In the genomic region with DNA sequence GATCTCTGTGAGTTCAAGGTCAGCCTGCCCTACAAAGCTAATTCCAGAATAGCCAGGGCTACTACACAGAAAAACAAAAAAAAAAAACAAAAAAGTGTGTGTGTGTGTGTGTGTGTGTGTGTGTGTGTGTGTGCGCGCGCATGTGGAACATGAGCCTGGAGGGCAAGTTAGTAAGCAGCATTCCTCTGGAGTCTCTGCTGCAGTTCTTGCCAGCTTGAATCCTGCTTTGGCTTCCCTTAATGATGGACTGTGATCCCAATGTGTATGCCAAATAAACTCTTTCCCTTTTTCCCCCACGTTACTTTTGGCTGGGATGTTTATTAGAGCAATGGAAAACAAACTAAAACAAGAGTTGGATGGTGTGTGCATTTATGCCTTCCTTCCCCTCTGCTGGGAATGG, we compare ENCODE assay signal across 23 mouse cellular contexts. TPM values are rescaled to one million over a fixed set of nuclear protein-coding genes. Genes with fewer than 3 reads are reported as not detected.
DNase-seq lines count a peak whose midpoint lies in the region; ATAC-seq and TF ChIP-seq lines count a peak whose summit lies in the region.
"Had no signal": no experiment of that assay in that cellular context is flagged by ENCODE, and none has a peak within 500 bp of the region (broad histone marks: within the 10 kb centered on the region; RNA-seq: fewer than 3 reads in every experiment).

No protein-coding gene starts in this region.

- no peak for TF ChIP-seq CTCF in gastrocnemius, adult 2 months (IDR thresholded peaks at IDR 0.05)
- no peak for TF ChIP-seq CTCF in liver, adult 2 months (IDR thresholded peaks at IDR 0.05; ENCODE audit: low read depth, low read length)
- TF ChIP-seq CTCF in liver, postnatal 0 days (IDR thresholded peaks at IDR 0.05; ENCODE audit: low read depth) = no peak
- no peak for TF ChIP-seq CTCF in forebrain, postnatal 0 days (IDR thresholded peaks at IDR 0.05; ENCODE audit: low read depth)

- peaks cover 7% of the 10 kb centered on the region for H3K4me1 ChIP-seq in kidney, embryonic 14.5 days (ENCODE audit: control insufficient read depth, insufficient read depth, low read length)
- peaks cover 17% of the 10 kb centered on the region for H3K4me1 ChIP-seq in liver, adult 2 months (ENCODE audit: control insufficient read depth, insufficient read depth, low read length)
- peaks cover 12% of the 10 kb centered on the region for H3K4me1 ChIP-seq in liver, postnatal 0 days (ENCODE audit: insufficient read depth)
- H3K4me1 ChIP-seq in forebrain, postnatal 0 days (ENCODE audit: insufficient read depth) = peaks cover 8% of the 10 kb centered on the region; the same call in 1 of the 2 replicates

- DNase-seq in gastrocnemius, adult 2 months = peak; percentile 15
- DNase-seq in gastrocnemius, postnatal 10 days = no peak
- peak; percentile 68 for DNase-seq in kidney, adult 9 months
- peak; percentile 97 for DNase-seq in liver, adult 2 months (ENCODE audit: extremely low read depth, low read depth, low spot score)
- DNase-seq in liver, postnatal 0 days = no peak
- DNase-seq in forebrain, postnatal 0 days = no peak
- DNase-seq: adrenal gland, adult 8-10 months; adrenal gland, postnatal 14 days; adrenal gland, postnatal 36 days; B cell, adult 2 months; cerebellum, adult 11-12 months; cerebellum, adult 2 months; cerebellum, adult 9-10 months; cerebellum, postnatal 10 days; cerebellum, postnatal 25 days had no signal

- no peak overlapping the region for H3K4me2 ChIP-seq in kidney, embryonic 14.5 days (replicated peaks; ENCODE audit: low read depth, low read length)
- no peak overlapping the region for H3K4me2 ChIP-seq in liver, postnatal 0 days (ENCODE audit: low read depth, low read length)
- no peak overlapping the region for H3K4me2 ChIP-seq in forebrain, postnatal 0 days (ENCODE audit: low read depth)
- H3K4me2 ChIP-seq: embryonic facial prominence, embryonic 12.5 days; forebrain, embryonic 13.5 days; forebrain, embryonic 15.5 days had no signal

- H3K9ac ChIP-seq in kidney, embryonic 14.5 days (ENCODE audit: low read depth, low read length) = no peak overlapping the region
- no peak overlapping the region for H3K9ac ChIP-seq in liver, adult 2 months (ENCODE audit: low read depth, low read length)
- no peak overlapping the region for H3K9ac ChIP-seq in liver, postnatal 0 days (replicated peaks)
- no peak overlapping the region for H3K9ac ChIP-seq in forebrain, postnatal 0 days
- H3K9ac ChIP-seq: embryonic facial prominence, embryonic 12.5 days; forebrain, embryonic 13.5 days; forebrain, embryonic 15.5 days had no signal

- peaks cover 43% of the 10 kb centered on the region for H3K79me2 ChIP-seq in liver, adult 2 months (ENCODE audit: control insufficient read depth, insufficient read depth, low read length)

- peak overlapping the region; percentile 9; the same call in 1 of the 2 replicates for H3K4me3 ChIP-seq in gastrocnemius, adult 2 months
- no peak overlapping the region for H3K4me3 ChIP-seq in kidney, embryonic 14.5 days (ENCODE audit: low read length)
- no peak overlapping the region for H3K4me3 ChIP-seq in liver, adult 2 months (ENCODE audit: insufficient read depth, low read depth, low read length)
- H3K4me3 ChIP-seq in liver, postnatal 0 days (ENCODE audit: low read depth, low read length) = no peak overlapping the region
- no peak overlapping the region for H3K4me3 ChIP-seq in forebrain, postnatal 0 days (ENCODE audit: low read depth, low read length)
- H3K4me3 ChIP-seq: embryonic facial prominence, embryonic 10.5 days; embryonic facial prominence, embryonic 12.5 days; forebrain, embryonic 13.5 days; forebrain, embryonic 15.5 days had no signal

- H3K36me3 ChIP-seq in kidney, embryonic 14.5 days (ENCODE audit: control insufficient read depth, insufficient read depth, low read length) = peaks cover 62% of the 10 kb centered on the region
- H3K36me3 ChIP-seq in liver, adult 2 months (ENCODE audit: control insufficient read depth, insufficient read depth, low read length) = peaks cover 22% of the 10 kb centered on the region
- H3K36me3 ChIP-seq in liver, postnatal 0 days (replicated peaks; ENCODE audit: insufficient read depth, low read length) = peaks cover 36% of the 10 kb centered on the region
- peaks cover 34% of the 10 kb centered on the region for H3K36me3 ChIP-seq in forebrain, postnatal 0 days (ENCODE audit: insufficient read depth)

- H3K9me3 ChIP-seq in kidney, embryonic 14.5 days (ENCODE audit: control insufficient read depth, low read length) = no peaks in the 10 kb centered on the region
- H3K9me3 ChIP-seq in liver, postnatal 0 days (ENCODE audit: low read length) = no peaks in the 10 kb centered on the region
- H3K9me3 ChIP-seq in forebrain, postnatal 0 days (ENCODE audit: low read length) = no peaks in the 10 kb centered on the region
- H3K9me3 ChIP-seq: embryonic facial prominence, embryonic 10.5 days; embryonic facial prominence, embryonic 12.5 days; forebrain, embryonic 13.5 days; forebrain, embryonic 15.5 days; G1E had no signal

- no peaks in the 10 kb centered on the region for H3K27me3 ChIP-seq in kidney, embryonic 14.5 days (ENCODE audit: control insufficient read depth, insufficient read depth, low read length)
- H3K27me3 ChIP-seq in liver, adult 2 months (ENCODE audit: control insufficient read depth, insufficient read depth, low read length) = no peaks in the 10 kb centered on the region
- no peaks in the 10 kb centered on the region for H3K27me3 ChIP-seq in liver, postnatal 0 days (ENCODE audit: insufficient read depth, low read length)
- no peaks in the 10 kb centered on the region for H3K27me3 ChIP-seq in forebrain, postnatal 0 days (ENCODE audit: insufficient read depth, low read length)
- H3K27me3 ChIP-seq: CH12.LX; embryonic facial prominence, embryonic 12.5 days; forebrain, embryonic 13.5 days; forebrain, embryonic 15.5 days had no signal

- no peak for ATAC-seq in kidney, embryonic 14.5 days (ENCODE audit: low FRiP score, low TSS enrichment)
- ATAC-seq in liver, postnatal 0 days = no peak
- ATAC-seq in forebrain, postnatal 0 days = no peak
- ATAC-seq: CD4-positive, CD25-positive, alpha-beta regulatory T cell, adult 4 months; forebrain, embryonic 13.5 days; forebrain, embryonic 15.5 days had no signal

- TF ChIP-seq EP300 in liver, postnatal 0 days (IDR thresholded peaks at IDR 0.05; ENCODE audit: low read depth) = no peak

- TF ChIP-seq POLR2A in liver, adult 2 months (IDR thresholded peaks at IDR 0.05; ENCODE audit: extremely low read depth, insufficient read depth, low read length) = no peak

- intact Hi-C loops in gastrocnemius, adult 2 months (cut with DNase I) = no loop called here

- H3K27ac ChIP-seq in gastrocnemius, adult 2 months = peak overlapping the region; percentile 96
- H3K27ac ChIP-seq in kidney, embryonic 14.5 days (ENCODE audit: low read depth, low read length) = no peak overlapping the region
- peak overlapping the region; percentile 74 for H3K27ac ChIP-seq in liver, adult 2 months (replicated peaks; ENCODE audit: insufficient read depth, low read depth, low read length)
- H3K27ac ChIP-seq in liver, postnatal 0 days (ENCODE audit: low read depth) = no peak overlapping the region
- no peak overlapping the region for H3K27ac ChIP-seq in forebrain, postnatal 0 days (ENCODE audit: low read depth, low read length)
- H3K27ac ChIP-seq: embryonic facial prominence, embryonic 10.5 days; embryonic facial prominence, embryonic 12.5 days; forebrain, embryonic 13.5 days; forebrain, embryonic 15.5 days had no signal

- 94% methylated on average over 4 of the region's 4 CpGs for WGBS in kidney, embryonic 14.5 days
- WGBS in liver, adult 2 months = 26% methylated on average over 4 of the region's 4 CpGs
- WGBS in liver, postnatal 0 days (ENCODE audit: insufficient replicate concordance) = 83% methylated on average over 4 of the region's 4 CpGs
- 88% methylated on average over 4 of the region's 4 CpGs for WGBS in forebrain, postnatal 0 days

RNA-seq across cellular contexts. Expression of gene Gucd1, which starts 3.9 kb away (rescaled TPM):
- total RNA-seq in gastrocnemius, adult 2 months (2021) = 10 to 100 TPM; 48.2 to 78.7 TPM
- 10 to 100 TPM; 46.9 to 47.5 TPM for total RNA-seq in gastrocnemius, postnatal 10 days (2021)
- 31.7 and 46.9 TPM in 2 replicates for polyA plus RNA-seq in kidney, embryonic 14.5 days (2014; fragmentation: Nextera tagmentation; extraction: Ambion mirVana)
- 115 and 138 TPM in 2 replicates for total RNA-seq in liver, adult 2 months (2014; rRNA removed)
- polyA plus RNA-seq in liver, adult 2 months (2012; rRNA removed) = 162 and 166 TPM in 2 replicates
- polyA plus RNA-seq in liver, postnatal 0 days (2015; fragmentation: Nextera tagmentation; extraction: Ambion mirVana) = 45.2 and 45.6 TPM in 2 replicates
- total RNA-seq in forebrain, postnatal 0 days (2014; rRNA removed) = 36.2 and 44.9 TPM in 2 replicates
- polyA plus RNA-seq in forebrain, postnatal 0 days (2015; fragmentation: Nextera tagmentation; extraction: Ambion mirVana) = 12.2 and 16.0 TPM in 2 replicates

RNA-seq across cellular contexts. Expression of gene Snrpd3, which starts 4.3 kb away (rescaled TPM):
- 10 to 100 TPM; 65.9 to 91.4 TPM for total RNA-seq in gastrocnemius, adult 2 months (2021)
- total RNA-seq in gastrocnemius, postnatal 10 days (2021) = 100 to 1,000 TPM; 126 to 134 TPM
- 178 and 249 TPM in 2 replicates for polyA plus RNA-seq in kidney, embryonic 14.5 days (2014; fragmentation: Nextera tagmentation; extraction: Ambion mirVana)
- total RNA-seq in liver, adult 2 months (2014; rRNA removed) = 26.6 and 29.1 TPM in 2 replicates
- polyA plus RNA-seq in liver, adult 2 months (2012; rRNA removed) = 12.5 and 21.0 TPM in 2 replicates
- polyA plus RNA-seq in liver, postnatal 0 days (2015; fragmentation: Nextera tagmentation; extraction: Ambion mirVana) = 51.9 and 58.8 TPM in 2 replicates
- 24.4 and 31.6 TPM in 2 replicates for total RNA-seq in forebrain, postnatal 0 days (2014; rRNA removed)
- polyA plus RNA-seq in forebrain, postnatal 0 days (2015; fragmentation: Nextera tagmentation; extraction: Ambion mirVana) = 144 and 167 TPM in 2 replicates

RNA-seq across cellular contexts. Expression of gene Lrrc75b, which starts 38.5 kb away (rescaled TPM):
- under 1 TPM; 0.11 to 0.15 TPM for total RNA-seq in gastrocnemius, adult 2 months (2021)
- 1 to 10 TPM; 1.3 to 1.9 TPM for total RNA-seq in gastrocnemius, postnatal 10 days (2021)
- polyA plus RNA-seq in kidney, embryonic 14.5 days (2014; fragmentation: Nextera tagmentation; extraction: Ambion mirVana) = 2.1 and 2.9 TPM in 2 replicates
- total RNA-seq in liver, adult 2 months (2014; rRNA removed) = under 0.01 TPM in 1 of 2 replicates, not detected in the other
- 0.02 TPM in 1 of 2 replicates, not detected in the other for polyA plus RNA-seq in liver, adult 2 months (2012; rRNA removed)
- 0.05 and 0.06 TPM in 2 replicates for polyA plus RNA-seq in liver, postnatal 0 days (2015; fragmentation: Nextera tagmentation; extraction: Ambion mirVana)
- total RNA-seq in forebrain, postnatal 0 days (2014; rRNA removed) = 20.0 and 24.2 TPM in 2 replicates
- polyA plus RNA-seq in forebrain, postnatal 0 days (2015; fragmentation: Nextera tagmentation; extraction: Ambion mirVana) = 17.9 and 23.2 TPM in 2 replicates
- total RNA-seq: CH12.LX had no signal
- polyA plus RNA-seq: G1E had no signal

RNA-seq across cellular contexts. Expression of gene Ggt1, which starts 39.8 kb away (rescaled TPM):
- not detected for total RNA-seq in gastrocnemius, adult 2 months (2021)
- total RNA-seq in gastrocnemius, postnatal 10 days (2021) = 1 to 10 TPM in 1 of 2 experiments, under 1 TPM in 1; 0.52 to 1.0 TPM
- polyA plus RNA-seq in kidney, embryonic 14.5 days (2014; fragmentation: Nextera tagmentation; extraction: Ambion mirVana) = 29.1 and 57.6 TPM in 2 replicates
- total RNA-seq in liver, adult 2 months (2014; rRNA removed) = 0.54 and 0.92 TPM in 2 replicates
- 0.20 and 0.68 TPM in 2 replicates for polyA plus RNA-seq in liver, adult 2 months (2012; rRNA removed)
- 27.4 and 28.6 TPM in 2 replicates for polyA plus RNA-seq in liver, postnatal 0 days (2015; fragmentation: Nextera tagmentation; extraction: Ambion mirVana)
- 1.0 and 3.8 TPM in 2 replicates for total RNA-seq in forebrain, postnatal 0 days (2014; rRNA removed)
- 0.86 and 2.3 TPM in 2 replicates for polyA plus RNA-seq in forebrain, postnatal 0 days (2015; fragmentation: Nextera tagmentation; extraction: Ambion mirVana)
- total RNA-seq: adrenal gland, postnatal 14 days; adrenal gland, postnatal 36 days; G1E had no signal
- polyA plus RNA-seq: G1E had no signal

Comparison
In these comparisons a context has a peak if more than half of its experiments do, and no peak if none do; other contexts are left out.
1. DNase-seq: peak in gastrocnemius, adult 2 months (single experiment), kidney, adult 9 months (single experiment) and liver, adult 2 months (single experiment); none in gastrocnemius, postnatal 10 days (single experiment), liver, postnatal 0 days (single experiment) and forebrain, postnatal 0 days (single experiment).
2. H3K27ac ChIP-seq: peak in gastrocnemius, adult 2 months (single experiment) and liver, adult 2 months (single experiment); none in kidney, embryonic 14.5 days (single experiment), liver, postnatal 0 days (single experiment) and forebrain, postnatal 0 days (single experiment).